Mouse (Mus musculus) kidney, postnatal 0 days (tissue): ENCODE results near the gene Usp39. TPM values are rescaled to one million over a fixed set of nuclear protein-coding genes. Genes with fewer than 3 reads are reported as not detected.

Experiments used
- ATAC-seq: fragments of 200-750 bp; cut with Nextera tagmentation; replicated peaks from 2 replicates; pipeline ENCODE4 v1.8.0; 2017; ENCODE audit warnings: low read depth, moderate number of reproducible peaks, moderate TSS enrichment, moderate library complexity; ENCODE audit not compliant: low FRiP score
- DNase-seq: peaks from one replicate; pipeline ENCODE4 v3.0.0-alpha.2; 2016; ENCODE audit warnings: low spot score
- H3K27ac ChIP-seq: fragments of 300-500 bp; sonication (generic); 2 replicates; pipeline ENCODE4 v1.5.1; 2014; ENCODE audit warnings: mild to moderate bottlenecking
- H3K27me3 ChIP-seq: fragments of 300-500 bp; sonication (generic); 2 replicates; pipeline ENCODE4 v1.6.1; 2014; ENCODE audit warnings: low read length, mixed read lengths; ENCODE audit not compliant: insufficient read depth
- H3K36me3 ChIP-seq: fragments of 300-500 bp; sonication (generic); 2 replicates; pipeline ENCODE4 v1.6.1; 2014; ENCODE audit warnings: low read length, mixed read lengths; ENCODE audit not compliant: insufficient read depth
- H3K4me1 ChIP-seq: fragments of 300-500 bp; sonication (generic); replicated peaks from 2 replicates; pipeline ENCODE4 v1.6.1; 2014; ENCODE audit warnings: antibody characterized with exemption, low read length, mixed read lengths; ENCODE audit not compliant: insufficient read depth
- H3K4me2 ChIP-seq: fragments of 300-500 bp; sonication (generic); 2 replicates; pipeline ENCODE4 v1.6.1; 2014; ENCODE audit warnings: mild to moderate bottlenecking, low read length, moderate library complexity, mixed read lengths
- H3K4me3 ChIP-seq: fragments of 300-500 bp; sonication (generic); replicated peaks from 2 replicates; pipeline ENCODE4 v1.5.1; 2014; ENCODE audit warnings: low read depth, low read length
- H3K9ac ChIP-seq: fragments of 300-500 bp; sonication (generic); 2 replicates; pipeline ENCODE4 v1.6.1; 2014; ENCODE audit warnings: low read depth, low read length
- H3K9me3 ChIP-seq: fragments of 300-500 bp; sonication (generic); replicated peaks from 2 replicates; pipeline ENCODE4 v1.6.1; 2016; ENCODE audit warnings: low read length, inconsistent platforms, mixed read lengths
- CTCF ChIP-seq: IDR thresholded peaks from 2 replicates; pipeline ENCODE4 v1.5.1; 2016; ENCODE audit warnings: antibody characterized with exemption, low read depth, mild to moderate bottlenecking, moderate library complexity
- WGBS: fragments of 180-500 bp; shearing (Covaris S2); extraction: QIAGEN DNeasy Blood & Tissue Kit; methylation state at CpG from one replicate; pipeline ENCODE4 v1.1.7; 2014; 5-methylcytosine and 5-hydroxymethylcytosine counted together
- polyA plus RNA-seq: library from polyadenylated mRNA; unstranded; fragments of >200 nt; fragmentation: Nextera tagmentation; extraction: Ambion mirVana; gene quantifications from 2 replicates; pipeline ENCODE4 v1.2.1, GENCODE M21; 2015

Usp39 gene
- polyA plus RNA-seq, 1 experiment from 2014 or later: 35.6 TPM

- peak overlapping the region; percentile 31 for H3K27ac ChIP-seq
- no peak for TF ChIP-seq CTCF
- no peaks in the 10 kb centered on the region for H3K4me1 ChIP-seq
- ATAC-seq (peak; percentile 65; the same call in 1 of the 2 replicates), DNase-seq (peak; percentile 68)
- H3K27me3 ChIP-seq: no peaks in the 10 kb centered on the region
- no peak overlapping the region for H3K4me2 ChIP-seq
- H3K4me3 ChIP-seq: no peak overlapping the region
- H3K36me3 ChIP-seq: no peaks in the 10 kb centered on the region
- H3K9ac ChIP-seq: no peak overlapping the region
- 43% methylated on average over 13 of the region's 13 CpGs for WGBS
- H3K9me3 ChIP-seq: no peaks in the 10 kb centered on the region
These were observed 68.0 kb downstream of the Usp39 start for GRCm38 (mm10) chr6:72276972-72277441.

- no peaks in the 10 kb centered on the region for H3K4me1 ChIP-seq
- H3K4me2 ChIP-seq: no peak overlapping the region
- H3K27ac ChIP-seq: no peak overlapping the region
- 93% methylated on average over 6 of the region's 6 CpGs for WGBS
- no peaks in the 10 kb centered on the region for H3K27me3 ChIP-seq
- ATAC-seq: no peak
- H3K36me3 ChIP-seq: no peaks in the 10 kb centered on the region
- H3K9me3 ChIP-seq: no peaks in the 10 kb centered on the region
- H3K9ac ChIP-seq: no peak overlapping the region
- no peak; the same call in 1 of the 2 replicates for TF ChIP-seq CTCF
- H3K4me3 ChIP-seq: no peak overlapping the region
- DNase-seq: no peak
These were observed 68.8 kb downstream of the Usp39 start for GRCm38 (mm10) chr6:72276141-72276540.

GRCm38 (mm10) chr6:72275527-72275926 is 69.5 kb downstream of the Usp39 start:
- Histone ChIP-seq H3K9ac (no peak overlapping the region), H3K4me1 (no peaks in the 10 kb centered on the region), H3K9me3 (no peaks in the 10 kb centered on the region), H3K27me3 (no peaks in the 10 kb centered on the region), H3K4me2 (no peak overlapping the region), H3K27ac (no peak overlapping the region), H3K4me3 (no peak overlapping the region), H3K36me3 (no peaks in the 10 kb centered on the region)
- 81% methylated on average over 4 of the region's 4 CpGs for WGBS
- ATAC-seq: no peak
- DNase-seq: no peak
- TF ChIP-seq CTCF: no peak

GRCm38 (mm10) chr6:72273153-72273552 is 71.8 kb downstream of the Usp39 start:
- Histone ChIP-seq H3K9ac (no peak overlapping the region), H3K4me3 (no peak overlapping the region), H3K4me1 (no peaks in the 10 kb centered on the region), H3K27ac (no peak overlapping the region), H3K9me3 (no peaks in the 10 kb centered on the region), H3K4me2 (no peak overlapping the region), H3K27me3 (no peaks in the 10 kb centered on the region), H3K36me3 (no peaks in the 10 kb centered on the region)
- DNase-seq (no peak), ATAC-seq (no peak)
- 81% methylated on average over 6 of the region's 6 CpGs for WGBS
- TF ChIP-seq CTCF: no peak

- Histone ChIP-seq H3K9ac (no peak overlapping the region), H3K4me1 (no peaks in the 10 kb centered on the region), H3K36me3 (no peaks in the 10 kb centered on the region), H3K4me3 (no peak overlapping the region), H3K27ac (no peak overlapping the region), H3K4me2 (no peak overlapping the region), H3K9me3 (no peaks in the 10 kb centered on the region), H3K27me3 (no peaks in the 10 kb centered on the region)
- DNase-seq: no peak
- 71% methylated on average over 10 of the region's 10 CpGs for WGBS
- TF ChIP-seq CTCF: no peak
- ATAC-seq: no peak
These were observed 72.8 kb downstream of the Usp39 start for GRCm38 (mm10) chr6:72272161-72272696.

- H3K9ac ChIP-seq: no peak overlapping the region
- no peak for TF ChIP-seq CTCF
- peak; percentile 36; the same call in 1 of the 2 replicates for ATAC-seq
- H3K4me3 ChIP-seq: no peak overlapping the region
- WGBS: 61% methylated on average over 11 of the region's 11 CpGs
- no peaks in the 10 kb centered on the region for H3K4me1 ChIP-seq
- DNase-seq: no peak
- H3K27ac ChIP-seq: no peak overlapping the region
- no peak overlapping the region for H3K4me2 ChIP-seq
- no peaks in the 10 kb centered on the region for H3K36me3 ChIP-seq
- no peaks in the 10 kb centered on the region for H3K9me3 ChIP-seq
- no peaks in the 10 kb centered on the region for H3K27me3 ChIP-seq
These were observed 73.9 kb downstream of the Usp39 start for GRCm38 (mm10) chr6:72270952-72271519.
